Mouse (Mus musculus) heart, adult 18-20 months (tissue): ENCODE measurements at regions not wholly inside any gene's neighbourhood (a gene's known extent, or its start where the extent isn't known, plus 50 kb on each side); places are given as distances from the start of the nearest gene placed in this dataset.

Experiments
- DNase-seq, 2 experiments: peaks; one replicate each; pipeline ENCODE4 v3.0.0; 2021 to 2022; ENCODE audit warnings: mixed read lengths in 1 of 2

- DNase-seq, result no peak
These were observed 88.0 kb upstream of the Csf3r start for GRCm38 (mm10) chr4:125936357-125936756.

DNA sequence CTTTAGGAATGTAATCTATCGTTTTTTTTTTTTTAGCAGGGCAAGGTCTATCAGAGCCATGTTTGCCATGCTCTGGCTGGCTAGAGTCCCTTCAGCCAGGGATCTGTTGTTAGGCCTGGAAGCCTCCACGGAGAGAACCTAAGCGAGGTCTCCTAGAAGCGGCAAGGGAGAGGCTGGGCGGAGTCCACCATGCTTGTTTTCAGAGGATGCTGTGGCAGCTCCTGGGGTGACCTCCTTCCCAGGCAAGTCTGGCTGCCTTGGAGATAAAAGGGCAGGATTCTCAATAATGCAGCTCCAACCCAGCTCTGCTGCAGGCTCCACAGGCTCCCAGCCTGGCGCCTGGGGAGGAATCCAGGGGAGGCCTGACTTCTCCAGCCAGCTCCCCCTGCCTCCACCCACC lies 86.2 kb upstream of the Csf3r start:
- DNase-seq, result no peak

GRCm38 (mm10) chr4:125941266-125941665 lies 83.1 kb upstream of the Csf3r start:
- no peak for DNase-seq

DNA sequence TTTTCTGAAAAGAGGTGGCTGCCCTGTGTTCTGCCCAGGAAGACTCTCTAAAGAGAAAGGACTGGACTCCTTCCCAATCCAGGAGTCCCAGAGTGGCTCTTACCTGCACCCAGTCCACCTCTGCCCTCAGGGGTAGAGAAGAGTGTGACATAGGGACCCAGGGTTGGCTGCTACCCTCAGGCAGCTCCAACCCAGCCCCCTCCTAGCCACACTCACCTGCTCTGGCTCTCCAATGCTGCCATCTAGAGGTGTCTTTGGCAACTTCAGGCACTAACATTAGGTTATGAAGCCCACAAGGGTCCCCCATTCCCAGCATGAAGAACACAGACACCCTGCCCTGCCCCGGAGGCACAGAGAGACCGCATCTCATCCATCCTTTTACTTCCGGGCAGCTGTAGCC lies 82.4 kb upstream of the Csf3r start:
- peak in 1 of 2 experiments; percentile 11 for DNase-seq

DNA sequence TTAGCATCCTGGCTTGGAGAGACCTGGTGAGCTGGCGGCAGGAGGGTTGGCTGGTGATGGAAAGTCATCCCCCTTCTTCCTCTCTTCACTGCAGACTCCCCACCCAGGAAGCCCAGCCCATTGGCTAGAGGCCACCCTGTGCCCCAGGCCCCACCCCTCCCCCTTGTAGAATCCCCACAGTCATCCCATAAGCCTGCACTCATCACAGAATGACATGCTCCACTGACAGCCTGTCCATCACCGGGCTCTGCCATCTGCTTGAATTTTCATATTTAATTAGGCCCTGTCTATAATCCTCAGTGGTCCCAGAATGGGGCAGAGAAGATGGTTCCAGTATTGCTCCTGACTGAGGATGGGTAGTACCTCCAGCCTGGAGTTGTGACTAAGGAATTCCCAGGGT lies 79.3 kb upstream of the Csf3r start:
- no peak for DNase-seq

DNA sequence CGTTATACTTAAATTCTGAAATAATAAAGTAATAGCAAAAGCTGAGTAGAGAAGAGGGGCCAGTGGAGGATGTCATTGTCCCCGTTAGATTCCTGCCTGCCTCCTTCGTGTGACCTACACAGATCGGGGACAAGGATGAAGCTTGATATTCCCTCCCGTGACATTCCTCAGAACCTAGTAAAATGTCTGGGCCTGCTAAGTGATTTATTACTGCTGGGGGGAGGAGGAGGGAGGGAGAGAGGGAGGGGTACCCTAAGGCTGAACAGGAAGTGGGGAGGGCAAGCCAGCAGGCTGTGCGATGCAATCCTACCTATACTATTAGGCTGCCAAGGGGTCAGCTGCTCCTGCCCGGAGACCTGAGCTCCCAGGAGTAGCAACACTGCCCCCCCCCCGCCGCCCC lies 64.9 kb upstream of the Csf3r start:
- DNase-seq, result no peak

DNA sequence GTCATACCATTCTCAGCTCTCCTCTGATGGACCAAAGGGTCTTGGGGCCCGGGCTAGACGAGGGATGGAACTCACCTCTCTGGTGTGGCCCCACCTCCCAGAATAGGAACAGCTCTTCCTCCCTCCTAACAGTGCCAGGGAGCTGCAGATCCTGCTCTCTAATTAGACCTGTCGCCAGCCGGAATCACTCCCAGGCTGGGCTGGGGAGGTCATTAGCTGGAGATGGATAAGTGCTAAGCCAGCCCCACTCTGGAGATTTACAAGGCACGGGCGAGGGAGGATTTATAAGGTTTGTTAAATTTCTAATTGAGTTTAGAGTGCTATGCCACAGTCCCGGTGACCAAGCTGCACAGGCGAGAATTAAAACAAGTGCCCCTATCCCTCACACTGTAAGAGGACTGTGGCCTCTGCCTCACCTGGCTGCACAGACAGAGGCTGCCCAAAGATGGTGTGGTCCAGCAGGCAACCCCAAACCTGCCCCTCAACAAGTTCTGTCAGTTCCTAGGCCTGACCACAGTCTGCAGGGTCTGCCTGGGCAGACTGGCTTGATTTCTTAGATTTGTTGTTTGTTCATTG lies 63.6 kb upstream of the Csf3r start:
- DNase-seq, result no peak

DNA sequence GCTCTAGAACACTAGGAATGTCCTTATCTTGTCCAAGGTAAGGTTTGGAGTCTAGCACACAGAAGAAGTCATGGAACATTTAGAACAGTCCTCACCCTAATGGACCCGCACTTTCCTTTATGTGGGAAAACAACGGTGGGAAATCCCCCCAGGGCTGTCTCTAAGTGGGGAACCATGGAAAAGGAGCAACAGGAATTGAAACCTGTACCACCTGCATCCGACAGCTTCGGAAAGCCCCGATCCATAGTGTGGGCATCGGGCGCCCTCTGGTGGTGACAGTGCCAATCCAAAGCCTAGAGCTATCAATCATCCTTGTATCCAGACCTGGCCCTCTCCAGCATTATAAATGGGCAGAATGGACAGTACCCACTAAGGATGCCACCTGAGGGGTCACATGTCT lies 61.7 kb upstream of the Csf3r start:
- peak; percentile 55 to 88 for DNase-seq
